Mouse (Mus musculus) erythroid progenitor cell, adult 5-6 weeks (primary cell): ENCODE data around the gene Pde4dip. TPM values are rescaled to one million over a fixed set of nuclear protein-coding genes. Genes with fewer than 3 reads are reported as not detected.

ENCODE experiments used
- ATAC-seq: replicated peaks from 2 replicates; pipeline ENCODE4 v1.8.0; 2016; ENCODE audit warnings: moderate number of reproducible peaks, mild to moderate bottlenecking, moderate TSS enrichment, inconsistent platforms; ENCODE audit not compliant: poor library complexity, low FRiP score, severe bottlenecking
- total RNA-seq, 2 experiments: library from RNA; stranded (forward) in 1 of 2; stranded (reverse) in 1 of 2; fragments of 150-400 nt in 1 of 2; fragments of 186-747, 209-891 nt in 1 of 2; gene quantifications; 2 replicates each; pipeline versions ENCODE4 v1.2.3 to v1.2.4; 2015 to 2017; ENCODE audit warnings: low replicate concordance in 2 of 2

Pde4dip gene
- total RNA-seq, 2 experiments from 2014 or later: 1.3 to 1.8 TPM

DNA sequence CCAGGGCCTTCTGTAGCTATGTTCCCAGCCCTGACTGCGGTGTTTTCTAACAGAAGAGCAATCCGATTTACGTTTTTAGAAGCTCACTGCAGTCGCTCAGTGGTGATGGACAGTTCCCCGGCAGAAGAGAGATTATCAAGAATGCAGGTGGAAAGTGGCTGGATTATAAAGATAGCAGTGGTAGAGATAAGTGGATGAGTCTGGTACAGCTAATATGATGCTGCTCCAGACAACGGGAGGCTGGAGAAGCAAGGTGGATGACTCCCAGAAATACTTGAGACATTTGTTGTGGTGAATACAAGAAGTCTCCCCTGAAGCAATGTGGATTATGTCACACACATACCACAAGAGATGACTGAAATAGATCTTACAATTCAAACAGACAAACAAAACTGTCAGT, 126.6 kb downstream of the Pde4dip start:
- ATAC-seq: no peak

DNA sequence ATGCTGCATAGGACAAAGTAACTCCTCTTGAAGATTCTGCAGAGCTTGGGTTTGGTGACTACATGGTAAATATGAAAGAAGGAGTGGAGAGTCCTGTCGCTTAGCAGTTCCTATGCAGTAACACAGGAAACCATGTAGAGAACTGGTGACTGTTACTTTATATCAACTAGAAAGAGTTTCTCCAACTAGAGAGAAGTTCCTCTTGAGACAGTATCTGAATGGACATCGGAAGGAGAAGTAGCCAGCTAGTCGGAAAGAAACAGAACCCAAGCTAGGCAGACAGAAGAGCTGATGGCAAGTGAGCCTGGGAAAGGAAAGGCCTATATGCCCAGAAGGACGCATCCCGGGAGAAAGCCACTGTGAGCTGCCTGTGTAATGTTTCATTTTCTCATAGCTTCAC, 127.3 kb downstream of the Pde4dip start:
- ATAC-seq: no peak

DNA sequence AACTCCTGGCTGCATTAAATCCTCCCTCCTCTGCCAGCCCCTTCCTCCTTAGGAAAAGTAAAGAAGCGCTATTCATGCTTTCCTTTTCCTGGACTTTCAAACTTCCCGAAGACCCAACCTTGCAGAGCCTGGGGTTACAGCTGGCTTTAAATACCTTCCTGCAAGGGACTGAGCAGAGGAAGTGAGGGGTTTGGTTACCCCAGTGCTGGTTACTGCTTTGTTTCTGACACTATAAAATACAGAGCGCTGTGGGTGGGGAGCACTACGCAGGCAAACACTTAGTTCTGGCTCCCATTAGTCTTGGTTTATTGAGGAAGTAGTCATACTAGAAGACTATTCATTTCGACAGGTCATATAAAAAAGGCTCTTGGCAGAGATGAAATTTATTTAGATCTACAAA, 128.7 kb downstream of the Pde4dip start:
- no peak for ATAC-seq

DNA sequence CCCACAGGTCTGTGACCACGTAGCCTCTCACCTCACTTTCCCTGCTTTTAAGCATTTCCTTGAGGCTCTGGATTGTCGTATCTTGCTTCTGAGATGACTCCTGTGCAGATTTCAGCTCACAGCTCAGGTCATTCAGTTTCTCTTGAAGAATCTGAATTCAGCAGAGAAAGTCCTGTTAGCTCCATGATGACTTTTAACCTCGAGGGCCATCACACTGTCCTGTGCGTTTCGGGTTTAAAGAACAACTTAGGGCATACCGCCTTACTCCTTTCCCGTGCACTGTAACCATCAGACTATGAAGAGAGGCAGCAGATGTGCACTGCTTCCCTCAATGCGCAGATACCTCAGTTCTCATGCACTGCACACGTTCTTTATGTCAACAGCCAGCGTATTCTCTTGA, 131.0 kb downstream of the Pde4dip start:
- ATAC-seq: no peak

DNA sequence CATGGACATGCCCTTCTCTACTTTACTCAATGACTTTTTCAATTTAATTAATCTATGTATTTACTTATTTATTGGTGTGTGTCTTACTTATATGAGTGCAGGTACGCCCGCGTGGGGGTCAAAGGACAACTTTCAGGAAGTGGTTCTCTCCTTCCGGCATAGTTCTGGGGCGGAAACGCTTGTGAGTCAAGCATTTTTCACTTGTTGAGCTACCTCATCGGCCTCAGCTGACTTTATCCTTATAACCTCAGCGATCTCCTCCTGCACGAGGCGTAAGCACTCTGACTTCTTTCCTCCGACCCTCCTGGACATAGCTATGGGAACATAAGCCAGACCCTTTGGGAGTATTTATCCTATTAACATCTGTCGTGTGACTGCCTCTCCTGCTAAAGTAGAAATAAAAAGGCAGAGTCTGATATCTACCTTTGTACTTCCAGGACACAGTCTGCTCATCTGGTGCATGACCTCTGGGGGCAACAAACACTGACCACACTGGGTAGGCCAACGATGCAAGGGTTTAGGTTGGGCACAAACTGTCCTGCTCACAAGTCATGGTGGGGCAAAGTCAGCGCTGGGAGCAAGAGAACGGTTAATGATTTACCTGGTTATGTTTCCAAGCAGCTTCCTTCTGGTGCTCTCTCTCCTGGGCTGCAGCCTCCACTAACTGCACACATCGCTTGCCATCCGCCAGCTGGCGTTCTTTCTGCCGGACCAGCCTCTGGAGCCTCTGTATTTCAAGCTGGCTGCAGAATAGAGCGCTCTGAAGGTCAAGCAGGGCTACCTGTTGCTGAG, 132.0 kb downstream of the Pde4dip start:
- no peak for ATAC-seq

DNA sequence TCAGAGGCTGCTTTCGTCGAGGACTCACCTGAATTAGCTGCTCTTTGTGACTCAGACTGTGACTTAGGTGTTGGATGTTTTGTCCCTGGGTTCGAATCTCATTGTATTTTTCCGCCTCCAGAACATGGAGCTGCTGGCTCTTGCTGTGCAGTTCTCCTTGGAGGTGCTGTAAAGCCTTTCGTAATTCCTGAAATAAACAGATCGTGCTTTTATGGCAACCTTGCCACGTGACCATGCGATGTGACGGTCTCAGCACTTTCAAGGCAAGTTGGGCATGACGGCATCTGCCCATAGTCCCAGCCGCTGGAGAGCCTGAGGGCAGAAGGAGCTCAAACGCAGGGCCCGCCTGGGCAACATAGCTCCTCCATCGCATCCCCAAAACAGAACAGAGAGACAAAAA, 133.1 kb downstream of the Pde4dip start:
- no peak for ATAC-seq

DNA sequence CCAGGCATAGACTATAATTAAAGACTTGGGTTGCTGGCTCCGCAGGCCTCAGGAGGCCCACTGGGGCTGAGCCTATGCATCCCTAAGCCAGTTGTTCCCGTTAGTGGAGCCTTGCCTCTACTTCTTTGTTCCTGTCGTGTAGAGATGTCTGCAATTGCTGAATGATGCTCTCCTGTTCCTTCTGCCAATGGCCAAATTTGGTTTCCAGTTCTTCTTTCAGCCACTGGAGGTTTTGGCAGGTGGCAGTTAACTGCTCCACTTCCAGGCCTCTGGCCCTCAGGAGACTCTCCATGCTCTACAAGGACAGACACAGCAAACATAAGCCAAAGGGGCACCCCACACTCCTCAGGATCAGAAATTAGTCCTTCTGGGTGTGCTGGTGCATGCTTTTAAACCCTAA, 135.6 kb downstream of the Pde4dip start:
- ATAC-seq: no peak

DNA sequence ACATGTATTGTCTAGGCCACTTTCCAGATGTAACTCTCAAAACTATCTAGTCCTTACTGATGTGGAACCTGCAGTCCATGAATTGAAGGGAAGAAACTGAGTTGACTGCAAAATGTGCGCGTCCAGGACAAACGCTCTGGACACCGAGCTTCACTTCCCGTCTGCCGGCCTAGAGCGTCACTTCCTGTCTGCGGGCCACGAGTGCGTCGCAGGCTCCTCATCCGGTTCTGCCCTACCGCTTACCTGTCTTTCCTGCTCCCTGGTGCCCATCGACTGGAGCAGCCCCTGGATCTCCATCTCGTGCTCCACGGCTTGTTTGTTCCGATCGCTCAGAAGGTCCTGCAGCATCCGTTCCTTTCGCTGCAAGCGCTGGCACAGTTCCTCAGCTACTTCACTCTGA, 136.9 kb downstream of the Pde4dip start:
- no peak for ATAC-seq

DNA sequence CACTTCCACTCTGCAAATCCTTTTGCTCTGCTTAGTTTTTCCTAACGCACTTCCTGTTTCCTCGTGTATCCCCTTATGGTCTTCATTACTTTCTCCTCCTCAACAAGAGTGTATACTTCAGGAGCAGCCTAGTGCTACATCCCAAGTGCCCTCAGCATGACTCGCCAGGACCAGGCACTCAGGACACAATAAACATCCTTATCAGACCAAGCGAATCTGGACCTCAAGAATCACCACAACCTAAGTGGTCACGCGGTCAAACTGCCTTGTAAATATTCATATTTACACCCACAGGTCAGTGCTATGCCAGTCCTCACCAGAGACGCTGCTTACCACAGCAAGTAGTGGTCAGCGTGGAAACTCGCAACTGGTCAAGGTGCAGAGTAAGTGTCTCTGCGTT, 139.7 kb downstream of the Pde4dip start:
- ATAC-seq: no peak

DNA sequence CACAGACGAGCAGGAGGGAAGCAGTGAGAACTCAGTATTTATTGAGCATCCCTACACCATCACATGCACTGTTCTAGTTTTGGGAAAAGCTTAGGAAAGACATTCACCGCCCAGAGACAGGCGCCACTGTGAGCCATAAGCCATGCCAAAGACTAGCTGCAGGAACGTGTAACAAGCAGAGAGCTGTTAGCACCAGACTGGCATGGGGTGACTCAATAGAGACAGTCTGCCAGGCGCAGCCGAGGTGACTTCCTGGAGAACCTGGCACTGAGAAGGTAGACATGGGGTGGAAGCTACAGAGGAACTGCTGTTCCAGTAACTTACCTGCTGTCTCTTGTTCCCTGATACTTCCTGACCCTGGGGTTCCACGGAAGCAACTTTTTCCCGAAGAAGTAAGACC, 145.7 kb downstream of the Pde4dip start:
- no peak for ATAC-seq

DNA sequence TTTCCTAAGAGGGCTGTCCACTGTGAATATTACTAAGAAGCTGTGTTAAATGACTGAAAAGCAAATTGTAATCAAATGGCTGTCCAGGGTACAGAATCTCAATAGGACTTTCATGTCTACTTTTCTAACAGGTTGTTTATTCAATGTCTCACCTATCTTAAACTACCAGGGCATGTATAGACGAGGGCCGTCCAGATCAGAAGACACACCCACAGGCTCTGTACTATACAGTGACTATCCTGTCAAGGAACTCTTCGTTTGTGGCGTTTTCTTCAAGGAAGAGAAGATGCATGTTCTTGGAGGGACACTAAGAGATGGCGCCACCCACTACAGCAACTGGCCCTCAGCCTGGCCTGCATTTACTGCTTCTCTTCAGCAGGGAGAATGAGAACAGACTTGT, 152.9 kb downstream of the Pde4dip start:
- ATAC-seq: no peak

DNA sequence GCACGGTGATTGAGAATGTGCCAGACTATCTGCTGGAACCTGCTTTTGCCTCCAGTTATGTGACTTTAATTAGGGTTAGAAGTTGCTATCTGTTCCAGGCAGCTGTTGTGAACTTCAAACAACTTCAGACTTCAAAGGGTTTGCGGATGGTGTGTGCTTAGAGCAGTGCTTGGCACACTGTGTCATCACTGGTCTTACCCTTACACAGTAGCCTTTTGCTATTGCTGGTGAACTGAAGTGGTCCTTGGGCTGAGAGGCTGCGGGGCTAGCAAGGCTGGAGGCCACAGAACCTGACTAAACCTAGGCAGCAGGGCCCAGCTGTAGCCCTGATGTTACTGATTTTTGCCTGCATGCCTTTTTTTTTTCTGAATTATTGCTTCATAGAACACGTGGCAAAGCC, 154.2 kb downstream of the Pde4dip start:
- no peak for ATAC-seq

DNA sequence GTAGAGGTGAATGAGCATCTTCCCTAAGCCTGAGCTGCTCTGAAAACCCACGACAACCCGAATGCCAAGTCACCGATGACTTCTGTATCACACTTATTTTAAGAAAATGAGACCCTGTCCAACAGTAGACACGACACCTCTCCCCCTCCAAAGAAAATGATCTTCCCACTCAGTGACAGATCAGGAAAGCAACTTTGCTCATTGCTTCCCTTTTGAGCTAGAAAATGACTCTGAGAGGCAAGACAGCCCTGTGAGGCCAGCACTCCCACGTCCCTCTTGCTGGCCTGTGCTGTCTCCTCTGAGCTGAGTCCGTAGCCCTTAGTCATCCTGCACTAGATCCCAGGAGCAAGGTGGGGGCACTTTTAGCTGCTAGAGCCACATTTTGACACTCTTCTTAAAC, 155.9 kb downstream of the Pde4dip start:
- ATAC-seq: no peak

DNA sequence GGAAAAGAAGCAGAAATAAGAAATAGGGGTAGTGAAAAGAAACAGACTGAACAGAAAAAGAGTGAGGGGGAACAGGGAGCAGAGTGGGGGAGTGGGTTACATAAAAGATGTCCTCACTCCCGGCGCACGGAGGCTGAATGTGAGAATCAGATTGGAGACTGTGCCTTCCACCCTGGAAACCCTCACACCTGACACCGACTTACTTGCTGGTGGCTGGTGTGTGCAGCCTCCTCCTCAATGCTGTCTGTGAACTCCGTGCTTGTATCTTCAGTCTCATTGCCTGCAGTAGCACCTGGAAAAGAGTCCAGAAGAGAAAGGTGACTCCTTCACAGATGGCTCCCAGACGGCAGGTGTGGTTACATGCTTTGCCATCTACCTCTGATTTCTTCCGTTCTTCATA, 157.9 kb downstream of the Pde4dip start:
- ATAC-seq: no peak

DNA sequence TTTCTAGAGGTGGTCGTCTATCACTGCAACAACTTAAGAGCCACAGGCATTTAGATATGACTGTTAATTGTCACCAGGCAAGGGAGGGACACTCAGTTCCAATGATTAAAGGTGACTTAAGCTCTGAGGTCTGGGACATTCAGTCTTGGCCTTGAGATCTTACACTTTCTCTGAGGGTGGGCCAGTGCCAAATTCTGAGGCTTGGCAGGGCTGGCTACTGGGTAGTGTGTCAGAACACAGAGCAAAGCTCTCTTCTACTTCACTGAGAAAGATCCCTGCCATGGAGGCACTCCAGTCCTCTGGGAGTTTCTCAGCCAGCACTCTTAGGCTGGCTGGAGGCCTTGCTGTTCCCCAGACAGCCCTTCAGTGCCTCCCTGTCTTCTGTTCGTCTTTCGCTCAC, 158.4 kb downstream of the Pde4dip start:
- ATAC-seq: no peak

DNA sequence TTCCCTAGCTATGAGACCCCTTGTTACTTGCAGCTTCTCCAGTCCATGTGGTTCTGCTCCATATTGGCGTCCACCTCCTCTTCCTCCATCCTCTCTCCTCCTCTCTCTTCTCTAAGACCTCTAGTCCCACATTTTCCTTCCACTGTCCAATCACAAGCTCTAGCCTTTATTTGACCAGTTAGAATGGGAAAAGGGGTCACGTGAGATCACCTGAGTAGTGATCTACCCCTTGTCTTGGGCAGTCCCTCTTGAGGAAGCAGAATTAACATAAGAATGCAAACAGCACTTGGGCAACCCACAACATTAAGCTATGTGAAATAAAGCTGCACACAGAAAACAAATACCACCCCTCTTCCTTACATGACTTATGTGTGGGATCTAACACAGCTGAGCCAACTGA, 160.7 kb downstream of the Pde4dip start:
- no peak for ATAC-seq

DNA sequence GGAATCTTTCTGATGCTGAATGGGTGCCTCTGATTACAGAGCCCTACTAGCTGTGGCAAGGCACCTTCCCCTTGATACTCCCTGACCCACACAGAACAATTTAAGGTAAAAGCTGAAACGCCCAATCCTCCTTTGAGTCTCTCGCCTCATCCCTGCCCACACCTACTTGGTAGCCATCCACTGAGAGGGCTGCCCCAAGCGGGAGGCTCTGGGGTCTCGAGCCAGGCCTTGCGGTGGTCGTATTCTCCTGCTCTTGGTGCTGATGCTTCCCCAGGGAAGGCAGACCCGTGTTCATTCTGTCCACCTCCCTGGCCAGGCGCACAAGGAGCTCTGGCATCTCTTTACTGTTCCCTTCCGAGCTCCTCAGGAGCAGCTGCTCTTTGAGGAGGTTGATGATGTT, 169.4 kb downstream of the Pde4dip start:
- ATAC-seq: no peak

DNA sequence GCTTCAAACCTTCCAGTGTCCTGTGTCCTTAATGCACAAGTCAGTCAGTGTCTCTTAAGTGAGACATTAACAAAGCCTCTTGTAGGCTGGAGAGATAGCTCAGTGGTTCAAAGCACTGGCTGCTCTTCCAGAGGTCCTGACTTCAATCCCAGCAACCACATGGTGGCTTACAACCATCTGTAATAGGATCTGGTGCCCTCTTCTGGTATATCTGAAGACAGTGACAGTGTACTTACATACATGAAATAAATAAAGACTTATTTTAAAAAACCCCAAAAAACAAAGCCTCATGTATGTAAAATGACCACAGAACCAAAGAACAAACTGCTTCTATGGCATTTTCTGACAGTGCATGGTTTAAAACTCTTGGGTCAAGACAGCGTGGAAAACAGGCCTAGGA, 172.6 kb downstream of the Pde4dip start:
- ATAC-seq: no peak

DNA sequence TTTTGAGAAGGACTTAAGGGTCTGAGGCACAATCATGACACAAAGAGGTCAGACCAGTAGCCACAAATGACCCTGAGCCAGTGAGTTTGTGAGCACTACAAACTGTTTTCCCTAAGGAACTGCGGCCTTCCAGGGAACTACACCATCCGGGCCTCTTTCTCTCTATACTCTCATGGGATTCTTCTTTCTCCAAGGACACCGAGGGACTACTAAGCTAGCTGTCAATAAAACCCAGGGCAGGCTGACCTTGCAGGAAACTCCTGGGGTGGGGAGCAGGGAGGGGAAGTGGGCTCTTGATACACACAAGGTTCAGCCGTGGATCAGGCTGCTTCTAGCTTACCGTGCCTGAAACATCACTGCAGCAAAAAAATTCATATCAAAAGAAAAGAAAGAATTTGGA, 177.6 kb downstream of the Pde4dip start:
- ATAC-seq: no peak

DNA sequence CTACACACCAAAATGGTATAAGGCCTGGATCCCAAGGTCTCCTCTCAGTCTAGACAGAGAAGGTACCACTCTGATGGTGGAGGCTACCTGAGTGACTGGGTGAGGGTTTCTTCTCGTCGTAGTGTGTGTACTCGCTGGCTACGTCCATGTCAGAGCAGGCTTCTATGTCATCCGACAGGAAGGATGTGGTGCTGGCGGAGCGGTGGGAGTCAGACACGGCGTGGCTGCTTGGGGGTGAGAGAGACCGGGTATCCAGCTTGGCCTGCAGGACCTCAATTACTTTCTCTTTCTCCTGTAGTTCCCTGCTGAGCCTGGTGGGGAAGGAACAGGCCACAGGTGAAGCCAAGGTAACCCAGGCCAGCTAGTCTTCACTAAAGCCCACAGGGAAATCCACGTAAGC, 178.4 kb downstream of the Pde4dip start:
- no peak for ATAC-seq

DNA sequence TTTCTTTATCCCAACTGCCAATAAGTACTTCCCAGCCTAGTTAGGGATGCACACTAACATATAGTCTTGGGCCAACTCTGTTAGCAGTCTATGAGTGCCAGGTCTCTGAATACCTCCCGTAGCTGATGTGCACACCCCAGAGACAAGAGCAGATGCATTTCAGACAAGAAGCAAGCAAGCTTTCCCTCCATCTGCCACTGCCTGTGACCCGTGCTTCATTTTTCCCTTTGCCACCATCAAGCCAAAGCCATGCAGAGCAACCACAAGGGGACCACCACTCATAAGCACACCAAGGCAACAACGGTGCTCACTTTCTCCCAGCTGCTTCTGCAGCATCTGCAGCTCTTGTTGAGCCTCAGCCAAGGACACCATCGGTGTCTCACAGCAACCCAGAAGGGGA, 181.9 kb downstream of the Pde4dip start:
- ATAC-seq: no peak

DNA sequence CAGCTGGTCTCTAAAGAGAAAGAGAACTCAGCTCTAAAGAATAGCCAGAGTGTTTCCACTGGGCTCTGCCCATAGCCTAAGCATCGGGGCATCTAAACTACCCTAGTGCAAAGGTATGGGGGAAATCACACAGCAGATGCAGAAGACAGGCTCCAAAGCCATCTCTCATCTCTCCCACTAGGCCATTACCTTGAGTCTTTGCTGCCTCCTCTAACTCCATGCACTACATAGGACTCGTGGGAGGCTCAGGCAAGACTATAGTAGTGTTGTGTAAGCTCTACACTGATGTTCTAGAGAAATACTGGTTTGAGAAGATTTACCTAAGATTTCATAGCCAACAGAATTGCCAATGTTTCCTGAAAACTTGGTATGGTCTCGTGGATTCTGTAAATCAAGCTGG, 183.0 kb downstream of the Pde4dip start:
- no peak for ATAC-seq
